Mouse (Mus musculus) macrophage (primary cell): Measurements from ENCODE around the gene Dgke. TPM values are rescaled to one million over a fixed set of nuclear protein-coding genes. Genes with fewer than 3 reads are reported as not detected.
A peak's percentile ranks its signal among the peaks of the same experiment; 100 is the strongest.

Source experiments
- H3K27ac ChIP-seq: fragments of 350-480 bp; formaldehyde crosslinking; 2 replicates; pipeline ENCODE4 v1.9.0; 2021
- H3K36me3 ChIP-seq: fragments of 350-480 bp; formaldehyde crosslinking; 2 replicates; pipeline ENCODE4 v1.9.0; 2021; ENCODE audit errors: inconsistent target
- H3K4me3 ChIP-seq: fragments of 350-480 bp; formaldehyde crosslinking; 2 replicates; pipeline ENCODE4 v1.9.0; 2021; ENCODE audit errors: inconsistent target
- H3K79me2 ChIP-seq: fragments of 350-480 bp; formaldehyde crosslinking; 2 replicates; pipeline ENCODE4 v1.9.0; 2021; ENCODE audit errors: inconsistent target
- WGBS: methylation state at CpG from one replicate; pipeline ENCODE4 v1.1.7; 2026; ENCODE audit warnings: inconsistent platforms; ENCODE audit not compliant: missing documents; 5-methylcytosine and 5-hydroxymethylcytosine counted together
- polyA plus RNA-seq: library from polyadenylated mRNA; stranded (reverse); fragments of 250-400 nt; gene quantifications from 3 replicates; pipeline ENCODE4 v1.2.4, GENCODE M21; 2018; ENCODE audit warnings: inconsistent platforms

The Dgke gene
- polyA plus RNA-seq, 1 experiment from 2014 or later: 4.9 TPM

GRCm38 (mm10) chr11:89035552-89035951, 31.1 kb downstream of the Dgke start:
- H3K79me2 ChIP-seq: no peaks in the 10 kb centered on the region; the same call in 1 of the 2 replicates
- H3K27ac ChIP-seq: no peak overlapping the region
- H3K36me3 ChIP-seq: peaks cover 4% of the 10 kb centered on the region; the same call in 1 of the 2 replicates
- 55% methylated on average over 3 of the region's 3 CpGs for WGBS
- H3K4me3 ChIP-seq: no peak overlapping the region

GRCm38 (mm10) chr11:89034592-89034991, 32.1 kb downstream of the Dgke start:
- H3K27ac ChIP-seq: no peak overlapping the region
- H3K4me3 ChIP-seq: no peak overlapping the region
- H3K79me2 ChIP-seq: peaks cover 6% of the 10 kb centered on the region; the same call in 1 of the 2 replicates
- H3K36me3 ChIP-seq: no peaks in the 10 kb centered on the region

- Histone ChIP-seq H3K4me3 (no peak overlapping the region), H3K36me3 (no peaks in the 10 kb centered on the region), H3K27ac (peak overlapping the region; percentile 48), H3K79me2 (peaks cover 6% of the 10 kb centered on the region; the same call in 1 of the 2 replicates)
- 29% methylated on average over 1 of the region's 1 CpGs for WGBS
These were observed 35.5 kb downstream of the Dgke start for GRCm38 (mm10) chr11:89031189-89031588.

- 95% methylated on average over 6 of the region's 6 CpGs for WGBS
- H3K4me3 ChIP-seq: no peak overlapping the region
- no peaks in the 10 kb centered on the region for H3K36me3 ChIP-seq
- H3K79me2 ChIP-seq: peaks cover 6% of the 10 kb centered on the region; the same call in 1 of the 2 replicates
- peak overlapping the region; percentile 48 for H3K27ac ChIP-seq
These were observed 36.1 kb downstream of the Dgke start for GRCm38 (mm10) chr11:89030552-89030951.

GRCm38 (mm10) chr11:89028871-89029405, 37.7 kb downstream of the Dgke start:
- Histone ChIP-seq H3K27ac (peak overlapping the region; percentile 81), H3K4me3 (no peak overlapping the region), H3K36me3 (no peaks in the 10 kb centered on the region), H3K79me2 (peaks cover 6% of the 10 kb centered on the region; the same call in 1 of the 2 replicates)
- WGBS: 27% methylated on average over 9 of the region's 10 CpGs

GRCm38 (mm10) chr11:89027955-89028361, 38.7 kb downstream of the Dgke start:
- no peaks in the 10 kb centered on the region for H3K36me3 ChIP-seq
- 9% methylated on average over 10 of the region's 10 CpGs for WGBS
- peak overlapping the region; percentile 1; the same call in 1 of the 2 replicates for H3K4me3 ChIP-seq
- peaks cover 6% of the 10 kb centered on the region; the same call in 1 of the 2 replicates for H3K79me2 ChIP-seq
- peak overlapping the region; percentile 81 for H3K27ac ChIP-seq

- Histone ChIP-seq H3K36me3 (peaks cover 2% of the 10 kb centered on the region; the same call in 1 of the 2 replicates), H3K27ac (peak overlapping the region; percentile 74; the same call in 1 of the 2 replicates), H3K79me2 (peaks cover 6% of the 10 kb centered on the region; the same call in 1 of the 2 replicates), H3K4me3 (no peak overlapping the region)
- 100% methylated on average over 3 of the region's 3 CpGs for WGBS
These were observed 40.5 kb downstream of the Dgke start for GRCm38 (mm10) chr11:89026117-89026516.

- WGBS: 95% methylated on average over 3 of the region's 3 CpGs
These were observed 41.0 kb downstream of the Dgke start for GRCm38 (mm10) chr11:89025603-89026002.

GRCm38 (mm10) chr11:89024181-89024881, 42.3 kb downstream of the Dgke start:
- H3K36me3 ChIP-seq: peaks cover 20% of the 10 kb centered on the region
- WGBS: 30% methylated on average over 10 of the region's 11 CpGs
- H3K4me3 ChIP-seq: no peak overlapping the region
- peaks cover 3% of the 10 kb centered on the region for H3K79me2 ChIP-seq
- H3K27ac ChIP-seq: peak overlapping the region; percentile 74

More at GRCm38 (mm10) chr11:89025603-89026002, 41.0 kb downstream of the Dgke start:
- Histone ChIP-seq H3K79me2 (peaks cover 6% of the 10 kb centered on the region; the same call in 1 of the 2 replicates), H3K27ac (peak overlapping the region; percentile 74), H3K36me3 (peaks cover 7% of the 10 kb centered on the region; the same call in 1 of the 2 replicates), H3K4me3 (no peak overlapping the region)

- peaks cover 28% of the 10 kb centered on the region for H3K36me3 ChIP-seq
- peak overlapping the region; percentile 74; the same call in 1 of the 2 replicates for H3K27ac ChIP-seq
- WGBS: 83% methylated on average over 10 of the region's 10 CpGs
- peaks cover 11% of the 10 kb centered on the region for H3K79me2 ChIP-seq
- H3K4me3 ChIP-seq: no peak overlapping the region
These were observed 43.2 kb downstream of the Dgke start for GRCm38 (mm10) chr11:89023477-89023876.

GRCm38 (mm10) chr11:89022120-89022731, 44.4 kb downstream of the Dgke start:
- 82% methylated on average over 8 of the region's 8 CpGs for WGBS
- H3K27ac ChIP-seq: 0 out of 2 replicates have a peak overlapping the region, but pooled peaks have one; percentile 74
- H3K36me3 ChIP-seq: peaks cover 41% of the 10 kb centered on the region

GRCm38 (mm10) chr11:89021687-89022086, 45.0 kb downstream of the Dgke start:
- H3K36me3 ChIP-seq: peaks cover 46% of the 10 kb centered on the region
- peaks cover 29% of the 10 kb centered on the region for H3K79me2 ChIP-seq
- no peak overlapping the region for H3K4me3 ChIP-seq
- H3K27ac ChIP-seq: no peak overlapping the region
- WGBS: 98% methylated on average over 4 of the region's 7 CpGs

More at GRCm38 (mm10) chr11:89022120-89022731, 44.4 kb downstream of the Dgke start:
- Histone ChIP-seq H3K4me3 (no peak overlapping the region), H3K79me2 (peaks cover 24% of the 10 kb centered on the region)

GRCm38 (mm10) chr11:89020681-89021305, 45.9 kb downstream of the Dgke start:
- Histone ChIP-seq H3K36me3 (peaks cover 55% of the 10 kb centered on the region), H3K27ac (no peak overlapping the region), H3K4me3 (no peak overlapping the region), H3K79me2 (peaks cover 38% of the 10 kb centered on the region)
- WGBS: 88% methylated on average over 9 of the region's 9 CpGs

- H3K79me2 ChIP-seq: peaks cover 69% of the 10 kb centered on the region
- WGBS: 86% methylated on average over 9 of the region's 9 CpGs
- H3K27ac ChIP-seq: no peak overlapping the region
- peaks cover 86% of the 10 kb centered on the region for H3K36me3 ChIP-seq
- H3K4me3 ChIP-seq: no peak overlapping the region
These were observed 49.0 kb downstream of the Dgke start for GRCm38 (mm10) chr11:89017514-89018182.
